Mouse (Mus musculus): ENCODE measurements around the gene Ablim1. TPM values are rescaled to one million over a fixed set of nuclear protein-coding genes. Genes with fewer than 3 reads are reported as not detected.

The Ablim1 gene
- polyA plus RNA-seq, 1 experiment from 2014 or later: 6.1 TPM

GRCm38 (mm10) chr19:56993763-56994162 is 321.0 kb downstream of the Ablim1 start:
- H3K27ac ChIP-seq: no peak overlapping the region
- no peak overlapping the region for H3K9ac ChIP-seq
- H3K27me3 ChIP-seq (replicated peaks): no peaks in the 10 kb centered on the region
- WGBS (ENCODE audit: insufficient replicate concordance): 66% methylated on average over 4 of the region's 4 CpGs
- H3K9me3 ChIP-seq (replicated peaks): no peaks in the 10 kb centered on the region
- no peak for ATAC-seq
- no peaks in the 10 kb centered on the region for H3K4me1 ChIP-seq
- H3K36me3 ChIP-seq: no peaks in the 10 kb centered on the region
- H3K4me2 ChIP-seq: no peak overlapping the region
- no peak overlapping the region for H3K4me3 ChIP-seq

DNA sequence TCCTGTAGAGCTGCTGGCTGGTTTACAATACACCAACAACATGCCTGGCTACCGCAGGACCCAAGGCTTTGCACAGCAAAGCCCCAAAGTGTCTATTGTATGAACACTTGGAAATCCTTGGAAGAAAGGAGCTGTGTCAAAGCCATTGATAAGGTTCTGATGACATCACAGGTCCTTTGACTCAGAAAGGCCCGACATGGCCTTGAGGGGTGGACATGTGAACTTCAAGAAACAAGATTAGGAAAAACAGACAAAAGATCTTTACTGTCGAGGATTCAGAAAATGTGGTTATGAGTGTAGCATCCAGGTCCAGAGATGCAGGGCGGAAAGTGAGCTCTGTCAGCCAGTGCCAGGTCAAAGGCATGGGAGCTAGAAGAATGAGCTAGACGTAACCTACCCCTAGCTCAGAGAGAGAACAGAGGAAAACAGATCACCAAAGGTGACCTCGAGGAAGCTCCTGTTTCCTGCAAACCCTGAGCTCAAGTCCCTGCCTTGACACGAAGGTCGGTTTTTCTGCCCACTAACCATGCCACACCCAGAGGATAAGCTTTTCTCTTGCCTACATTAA is 321.7 kb downstream of the Ablim1 start:
- Histone ChIP-seq H3K4me3 (no peak overlapping the region), H3K27ac (no peak overlapping the region), H3K36me3 (no peaks in the 10 kb centered on the region), H3K27me3 (replicated peaks) (no peaks in the 10 kb centered on the region), H3K9ac (no peak overlapping the region), H3K4me2 (no peak overlapping the region), H3K9me3 (replicated peaks) (no peaks in the 10 kb centered on the region), H3K4me1 (no peaks in the 10 kb centered on the region)
- ATAC-seq: no peak
- WGBS (ENCODE audit: insufficient replicate concordance): 47% methylated on average over 8 of the region's 8 CpGs

GRCm38 (mm10) chr19:56990367-56991111 is 324.2 kb downstream of the Ablim1 start:
- Histone ChIP-seq H3K27me3 (replicated peaks) (no peaks in the 10 kb centered on the region), H3K9me3 (replicated peaks) (no peaks in the 10 kb centered on the region), H3K36me3 (no peaks in the 10 kb centered on the region), H3K4me2 (no peak overlapping the region), H3K4me3 (no peak overlapping the region), H3K4me1 (peaks cover 6% of the 10 kb centered on the region; the same call in 1 of the 2 replicates), H3K9ac (no peak overlapping the region), H3K27ac (no peak overlapping the region)
- ATAC-seq: no peak
- WGBS (ENCODE audit: insufficient replicate concordance): 59% methylated on average over 14 of the region's 14 CpGs

DNA sequence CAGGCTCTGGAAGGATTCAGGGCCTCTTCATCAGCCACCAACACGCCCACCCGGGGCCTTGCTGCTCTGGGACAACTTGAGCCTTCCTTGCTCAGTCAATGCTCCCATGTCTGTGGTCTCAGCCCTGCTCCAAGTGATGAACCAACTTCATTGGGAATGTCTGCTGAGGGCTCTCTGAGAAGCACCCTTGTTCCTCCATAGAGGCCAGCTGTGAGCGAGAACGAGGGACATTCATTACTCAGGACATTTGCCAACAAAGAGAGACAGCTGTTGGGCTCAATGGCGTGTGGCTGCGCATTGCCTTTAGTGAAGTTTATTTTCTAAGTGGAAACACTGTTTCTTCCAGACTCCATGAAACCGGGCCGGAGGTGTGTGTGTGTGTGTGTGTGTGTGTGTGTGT is 325.5 kb downstream of the Ablim1 start:
- Histone ChIP-seq H3K36me3 (no peaks in the 10 kb centered on the region), H3K4me3 (no peak overlapping the region), H3K27ac (no peak overlapping the region), H3K27me3 (replicated peaks) (no peaks in the 10 kb centered on the region), H3K4me2 (no peak overlapping the region), H3K9me3 (replicated peaks) (no peaks in the 10 kb centered on the region), H3K9ac (no peak overlapping the region), H3K4me1 (peaks cover 9% of the 10 kb centered on the region)
- 68% methylated on average over 8 of the region's 8 CpGs for WGBS (ENCODE audit: insufficient replicate concordance)
- no peak for ATAC-seq

DNA sequence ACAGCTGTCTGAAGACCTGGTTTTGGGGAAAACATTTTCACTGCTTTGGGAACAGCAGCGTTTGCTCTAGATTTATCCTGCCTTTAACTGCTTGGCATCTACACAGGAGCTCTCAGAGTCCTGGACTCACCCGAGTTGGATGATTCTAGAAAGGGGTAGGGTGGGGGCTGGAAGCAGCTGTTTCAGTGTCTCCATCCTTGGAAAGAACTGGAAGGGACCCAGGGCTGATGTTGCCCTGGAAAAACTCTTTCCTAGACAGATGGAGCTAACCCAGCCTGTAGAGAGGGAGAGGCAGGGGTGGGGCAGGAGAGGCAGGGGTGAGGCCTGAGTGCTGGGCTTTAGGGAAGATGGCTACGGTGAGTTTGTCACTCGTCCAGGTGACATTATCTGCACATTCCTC is 330.5 kb downstream of the Ablim1 start:
- no peak for ATAC-seq
- no peak overlapping the region for H3K4me3 ChIP-seq
- no peak overlapping the region for H3K9ac ChIP-seq
- no peaks in the 10 kb centered on the region for H3K36me3 ChIP-seq
- no peaks in the 10 kb centered on the region for H3K9me3 ChIP-seq (replicated peaks)
- H3K4me2 ChIP-seq: no peak overlapping the region
- WGBS (ENCODE audit: insufficient replicate concordance): 55% methylated on average over 4 of the region's 4 CpGs
- H3K27ac ChIP-seq: no peak overlapping the region
- no peaks in the 10 kb centered on the region for H3K27me3 ChIP-seq (replicated peaks)
- H3K4me1 ChIP-seq: peaks cover 25% of the 10 kb centered on the region

DNA sequence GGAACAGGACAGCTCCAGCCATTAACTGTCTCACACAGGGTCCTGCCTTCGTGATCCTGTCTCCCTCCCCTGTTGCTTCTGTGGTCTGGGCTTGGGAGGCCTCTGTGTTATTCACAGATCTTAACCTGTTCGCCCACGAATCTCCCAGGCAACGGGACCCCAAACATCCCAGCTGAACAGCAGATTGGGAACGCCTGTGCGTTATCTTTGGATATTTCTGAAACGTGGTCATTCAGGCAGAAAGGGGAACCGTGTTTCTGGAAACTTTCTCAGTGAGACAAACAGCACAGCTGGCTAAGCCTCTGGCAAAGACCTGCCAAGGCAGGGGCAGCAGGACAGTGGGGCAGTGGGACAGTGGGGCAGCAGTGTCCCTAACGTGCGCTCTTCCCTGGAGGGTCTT is 331.0 kb downstream of the Ablim1 start:
- H3K4me3 ChIP-seq: no peak overlapping the region
- no peak for ATAC-seq
- no peak overlapping the region for H3K9ac ChIP-seq
- peaks cover 25% of the 10 kb centered on the region for H3K4me1 ChIP-seq
- H3K36me3 ChIP-seq: no peaks in the 10 kb centered on the region
- H3K27me3 ChIP-seq (replicated peaks): no peaks in the 10 kb centered on the region
- 47% methylated on average over 10 of the region's 10 CpGs for WGBS (ENCODE audit: insufficient replicate concordance)
- no peak overlapping the region for H3K4me2 ChIP-seq
- H3K27ac ChIP-seq: no peak overlapping the region
- no peaks in the 10 kb centered on the region for H3K9me3 ChIP-seq (replicated peaks)

Other genes with a start within 250 kb of the Ablim1 start
- gene Fam160b1, start 45.8 kb upstream of the Ablim1 start, polyA plus RNA-seq (2016; fragmentation: Nextera tagmentation; extraction: Ambion mirVana): 9.2 and 9.5 TPM in 2 replicates
- 14.6 and 17.3 TPM in 2 replicates for gene Trub1, start 138.0 kb upstream of the Ablim1 start, polyA plus RNA-seq (2016; fragmentation: Nextera tagmentation; extraction: Ambion mirVana)

Measured in liver, embryonic 12.5 days (tissue).